Mouse (Mus musculus) CD4-positive helper T cell, adult 2 months (primary cell): ENCODE data around the gene Med27.

ENCODE experiments used
- DNase-seq: peaks from one replicate; pipeline ENCODE4 v3.0.0-alpha.2; 2012; ENCODE audit warnings: low read depth, missing footprints, low spot score

Gene Med27

GRCm38 (mm10) chr2:29468517-29468936, 121.9 kb downstream of the Med27 start:
- no peak for DNase-seq

GRCm38 (mm10) chr2:29472952-29473437, 126.4 kb downstream of the Med27 start:
- no peak for DNase-seq

GRCm38 (mm10) chr2:29473907-29474306, 127.3 kb downstream of the Med27 start:
- no peak for DNase-seq

GRCm38 (mm10) chr2:29476702-29477101, 130.1 kb downstream of the Med27 start:
- no peak for DNase-seq

GRCm38 (mm10) chr2:29481856-29482255, 135.2 kb downstream of the Med27 start:
- DNase-seq, result no peak

- DNase-seq, result no peak
Observed at GRCm38 (mm10) chr2:29482979-29483718, 136.5 kb downstream of the Med27 start.

GRCm38 (mm10) chr2:29485519-29485918, 138.9 kb downstream of the Med27 start:
- no peak for DNase-seq

- no peak for DNase-seq
Observed at GRCm38 (mm10) chr2:29486491-29486890, 139.9 kb downstream of the Med27 start.

- no peak for DNase-seq
Observed at GRCm38 (mm10) chr2:29487652-29488051, 141.0 kb downstream of the Med27 start.

- DNase-seq, result no peak
Observed at GRCm38 (mm10) chr2:29488379-29489236, 142.0 kb downstream of the Med27 start.

GRCm38 (mm10) chr2:29491656-29492055, 145.0 kb downstream of the Med27 start:
- no peak for DNase-seq

GRCm38 (mm10) chr2:29493396-29494031, 146.9 kb downstream of the Med27 start:
- no peak for DNase-seq

- DNase-seq, result no peak
Observed at GRCm38 (mm10) chr2:29495271-29495670, 148.7 kb downstream of the Med27 start.

GRCm38 (mm10) chr2:29500601-29501350, 154.2 kb downstream of the Med27 start:
- DNase-seq, result no peak

- no peak for DNase-seq
Observed at GRCm38 (mm10) chr2:29501381-29501780, 154.8 kb downstream of the Med27 start.

- DNase-seq, result no peak
Observed at GRCm38 (mm10) chr2:29504848-29505247, 158.2 kb downstream of the Med27 start.

GRCm38 (mm10) chr2:29506411-29506810, 159.8 kb downstream of the Med27 start:
- no peak for DNase-seq

GRCm38 (mm10) chr2:29513131-29513530, 166.5 kb downstream of the Med27 start:
- no peak for DNase-seq

GRCm38 (mm10) chr2:29514836-29515235, 168.2 kb downstream of the Med27 start:
- no peak for DNase-seq

GRCm38 (mm10) chr2:29515831-29516447, 169.3 kb downstream of the Med27 start:
- no peak for DNase-seq

GRCm38 (mm10) chr2:29516621-29517170, 170.1 kb downstream of the Med27 start:
- no peak for DNase-seq
